Mouse (Mus musculus): ENCODE measurements around the gene Celf6.
A peak's percentile ranks its signal among the peaks of the same experiment; 100 is the strongest.

The Celf6 gene

DNA sequence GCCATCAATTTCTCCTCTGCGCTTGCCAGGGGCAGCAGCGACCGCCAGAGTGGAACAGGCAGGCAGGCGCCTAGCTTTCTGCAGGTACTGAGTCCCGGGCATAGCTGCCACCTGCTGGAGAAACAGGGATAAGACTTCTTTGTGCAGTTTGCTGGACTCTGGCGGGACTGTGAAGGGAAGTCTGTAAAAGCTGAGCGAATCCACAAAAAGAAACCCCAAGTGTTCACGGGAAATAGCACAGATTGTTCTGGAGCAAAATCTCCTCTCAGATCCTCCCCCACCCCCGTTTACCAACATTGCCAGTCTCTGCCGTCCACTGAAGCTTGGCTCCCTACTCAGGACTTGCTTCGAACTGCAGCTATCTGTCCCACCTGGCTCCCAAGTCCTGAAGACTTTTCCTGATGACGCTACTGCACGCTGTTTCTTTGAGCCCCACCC is 7.2 kb downstream of the Celf6 start:
- DNase-seq (ENCODE audit: extremely low read depth, insufficient read length, low spot score) = peak; percentile 65

DNA sequence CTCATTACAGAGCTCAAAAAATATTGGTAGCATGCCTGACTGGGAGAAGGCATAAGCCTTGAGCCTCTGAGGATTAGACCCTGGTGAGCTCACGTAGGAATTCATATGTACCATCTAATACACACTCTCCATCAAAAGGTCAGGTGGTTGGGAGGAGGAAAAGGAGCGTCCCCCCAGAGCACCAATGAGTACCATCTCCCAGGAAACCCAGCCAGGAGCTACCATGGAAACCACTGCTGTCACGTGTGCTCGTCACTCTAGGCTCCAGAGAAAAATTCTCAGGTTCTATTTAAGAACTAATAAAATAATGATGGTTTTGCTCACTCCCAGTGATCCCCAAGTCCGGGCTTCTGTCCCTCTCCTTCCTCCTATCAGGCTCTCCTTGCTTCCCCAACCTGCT is 10.5 kb downstream of the Celf6 start:
- no peak for DNase-seq (ENCODE audit: extremely low read depth, insufficient read length, low spot score)

DNA sequence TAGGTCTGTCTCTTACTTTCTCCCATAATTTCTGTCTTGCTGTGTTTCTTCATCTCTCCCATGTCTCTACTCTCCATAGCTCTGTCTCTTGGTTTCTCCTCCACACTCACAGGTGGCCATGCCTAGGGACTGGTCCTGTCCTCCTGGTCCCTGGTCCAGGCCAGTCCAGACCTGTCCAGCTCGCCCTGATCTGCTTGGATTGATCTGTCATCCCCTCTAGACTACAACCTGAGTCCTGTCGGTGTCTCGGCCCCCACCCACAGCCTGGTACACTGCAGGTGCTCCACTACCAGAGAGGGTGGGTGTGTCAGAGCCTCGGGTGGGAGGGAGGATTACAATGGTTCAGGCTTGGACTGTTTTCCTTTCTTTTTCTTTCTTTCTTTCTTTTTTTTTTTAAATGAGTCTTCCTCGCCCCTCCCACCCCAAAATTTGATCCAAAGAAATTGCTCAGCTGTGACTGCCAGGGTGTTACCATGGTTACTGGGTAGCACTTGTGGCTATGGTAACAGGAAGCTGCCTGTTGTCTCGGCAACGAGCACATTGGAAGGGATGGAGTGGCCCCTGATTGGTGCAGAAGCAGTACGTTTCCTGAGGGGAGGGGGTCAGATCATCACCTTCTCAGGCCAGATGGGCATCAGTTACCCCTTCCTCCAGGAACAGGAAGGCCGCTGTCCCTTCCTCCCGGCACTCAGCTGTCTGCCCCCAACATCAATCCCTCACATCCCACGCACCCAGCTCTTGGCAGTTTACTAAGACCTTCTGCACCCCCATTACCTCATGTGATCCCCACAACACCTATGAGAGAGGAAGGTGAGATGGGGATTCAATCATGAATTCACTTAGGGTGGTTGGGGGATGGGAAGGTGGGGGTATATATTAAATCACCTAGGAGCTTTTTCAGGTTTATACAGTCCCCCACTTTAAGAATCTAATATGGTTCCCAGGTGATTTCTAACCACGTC is 11.3 kb downstream of the Celf6 start:
- no peak for DNase-seq (ENCODE audit: extremely low read depth, insufficient read length, low spot score)

DNA sequence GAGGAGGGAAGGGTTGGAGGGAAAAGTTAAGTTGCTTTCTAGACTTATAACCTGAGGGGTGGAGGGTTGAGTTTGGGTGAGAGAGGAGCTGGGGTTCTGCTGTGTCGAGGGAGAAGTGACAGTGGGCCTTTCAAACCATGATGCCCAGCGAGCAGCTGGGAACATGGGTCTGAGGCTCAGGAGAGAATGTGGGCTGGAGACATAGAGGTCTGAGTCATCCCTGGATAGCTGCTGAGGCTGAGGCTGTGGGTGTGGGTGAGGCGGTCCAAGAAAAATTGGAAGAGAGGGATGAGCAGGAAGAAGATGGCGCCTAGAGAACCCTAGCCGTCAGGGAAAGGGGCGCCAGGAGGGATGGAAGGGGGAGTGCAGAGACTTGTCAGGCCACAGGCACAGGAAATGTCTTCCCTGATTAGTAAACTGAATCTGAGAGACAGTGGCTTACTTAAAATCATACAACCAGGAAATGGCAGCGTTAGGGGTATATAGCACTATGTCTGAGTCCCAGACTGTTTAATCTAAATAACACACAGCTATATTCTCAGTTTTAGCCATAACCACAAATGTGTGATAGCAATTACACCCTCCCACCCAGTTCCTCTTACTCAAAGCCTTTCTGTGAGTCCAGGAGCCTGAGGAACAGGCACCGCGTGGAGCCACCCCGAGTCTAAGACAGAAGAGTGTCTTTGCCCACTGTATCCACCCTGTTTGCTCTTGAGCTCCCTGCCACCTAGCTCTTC is 12.2 kb downstream of the Celf6 start:
- DNase-seq (ENCODE audit: extremely low read depth, insufficient read length, low spot score) = peak; percentile 43

DNA sequence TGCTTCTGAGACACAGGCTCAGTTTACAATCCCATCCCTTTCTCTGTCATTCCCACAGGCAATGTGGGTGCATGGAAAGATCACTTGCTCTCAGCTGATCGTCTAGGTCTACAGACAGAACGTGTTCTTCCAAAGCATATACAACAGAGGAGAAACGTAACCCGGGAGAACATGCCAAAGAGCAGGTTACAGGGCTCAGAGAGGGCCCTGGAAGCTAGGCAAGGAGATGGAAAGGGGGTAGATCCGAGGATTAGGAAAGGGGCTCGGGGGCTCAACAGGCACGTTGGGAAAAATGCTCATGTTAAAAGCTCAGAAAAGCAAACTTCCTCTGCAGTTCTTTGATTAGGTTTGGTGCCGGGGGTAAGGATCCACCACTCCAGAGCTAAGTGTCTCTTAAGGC is 23.9 kb downstream of the Celf6 start:
- no peak for DNase-seq (ENCODE audit: extremely low read depth, insufficient read length, low spot score)

DNA sequence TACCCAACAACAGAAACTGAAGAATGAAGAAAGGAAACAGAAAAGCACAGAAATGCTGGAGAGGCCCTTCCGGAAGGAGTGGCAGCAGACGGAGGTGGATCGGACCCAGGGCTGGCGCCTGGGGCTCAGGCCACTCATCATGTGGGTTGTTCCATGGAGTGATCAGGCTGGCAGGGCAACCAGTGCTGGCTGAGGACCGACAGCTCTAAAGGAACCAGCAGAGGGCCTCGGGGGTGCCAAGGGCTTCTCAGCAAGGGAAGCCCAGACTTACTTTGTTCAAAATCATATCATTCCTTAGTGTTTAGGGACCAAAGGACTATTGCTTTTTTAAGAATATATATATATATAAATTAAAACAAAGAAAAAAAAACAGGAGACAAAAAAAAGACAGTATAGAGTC is 28.2 kb downstream of the Celf6 start:
- DNase-seq (ENCODE audit: extremely low read depth, insufficient read length, low spot score) = no peak

DNA sequence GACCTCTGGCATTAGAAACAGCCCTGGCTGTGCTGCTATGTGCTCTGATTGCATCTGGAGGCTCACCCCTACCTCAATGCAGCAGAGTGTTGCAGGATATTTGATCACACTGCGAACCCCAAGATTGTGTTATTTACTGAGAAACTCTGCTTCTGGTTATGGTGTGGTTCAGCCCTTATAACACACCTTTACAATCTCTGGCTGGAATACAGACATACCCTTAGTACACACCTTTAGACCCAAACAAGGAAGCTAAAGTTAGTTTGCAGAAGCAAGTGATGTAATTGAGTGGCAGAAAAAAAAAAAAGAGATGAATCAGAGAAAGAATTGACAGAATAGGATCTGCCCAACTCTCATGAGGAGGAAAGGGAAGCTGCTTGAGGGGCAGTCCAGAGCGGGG is 33.2 kb downstream of the Celf6 start:
- DNase-seq (ENCODE audit: extremely low read depth, insufficient read length, low spot score) = no peak

DNA sequence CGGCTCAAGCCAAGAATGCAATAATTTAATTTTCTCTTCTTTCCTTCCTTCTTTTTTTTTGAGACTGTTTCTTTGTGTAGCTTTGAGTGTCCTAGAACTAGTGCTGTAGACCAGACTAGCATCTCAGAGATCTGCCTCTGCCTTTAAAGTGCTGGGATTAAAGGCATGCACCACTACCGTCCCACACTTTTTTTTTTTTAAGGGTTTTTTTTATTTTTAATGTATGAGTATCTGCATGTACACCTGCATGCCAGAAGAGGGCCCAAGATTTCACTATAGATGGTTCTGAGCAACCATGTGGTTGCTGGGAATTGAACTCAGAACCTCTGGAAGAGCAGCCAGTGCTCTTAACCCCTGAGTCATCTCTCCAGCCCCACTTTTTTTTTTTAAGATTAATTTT is 38.1 kb downstream of the Celf6 start:
- no peak for DNase-seq (ENCODE audit: extremely low read depth, insufficient read length, low spot score)

DNA sequence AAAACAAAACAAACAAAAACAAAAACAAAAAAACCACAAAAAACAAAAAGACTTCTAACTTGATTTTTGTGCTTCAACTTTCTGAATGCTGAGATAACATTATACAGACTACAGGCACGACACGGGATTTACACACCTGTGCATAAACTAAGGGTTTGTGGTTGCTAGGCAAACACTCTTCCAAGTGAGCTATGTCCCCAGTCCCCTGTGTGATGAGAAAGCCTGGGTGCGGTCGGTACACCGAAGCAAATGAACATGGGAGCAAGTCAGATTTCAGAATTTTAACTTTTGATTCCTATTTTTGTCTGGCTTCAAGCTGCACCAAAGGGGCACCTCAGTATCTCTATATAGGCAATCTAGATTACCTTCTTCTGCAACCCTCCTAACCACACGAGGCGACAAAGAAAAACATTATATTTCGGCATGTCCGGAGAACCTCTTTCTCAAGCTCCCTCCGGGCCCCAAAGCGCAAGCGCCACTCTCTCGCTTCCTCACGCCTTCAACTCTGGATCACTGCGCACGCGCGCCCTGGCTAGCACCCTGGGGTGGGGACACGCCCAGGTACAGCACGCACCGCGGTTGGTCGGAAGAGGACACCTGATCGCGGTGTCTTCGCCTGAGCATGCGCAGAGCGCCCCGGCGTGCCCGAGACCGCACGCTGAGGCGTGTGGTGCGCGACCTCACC is 39.0 kb downstream of the Celf6 start, which contains the start of gene Parp6:
TSS of gene Parp6 (plus strand) at position 663 of the 685 bp plus-strand sequence.
- peak; percentile 98 for DNase-seq (ENCODE audit: extremely low read depth, insufficient read length, low spot score)

DNA sequence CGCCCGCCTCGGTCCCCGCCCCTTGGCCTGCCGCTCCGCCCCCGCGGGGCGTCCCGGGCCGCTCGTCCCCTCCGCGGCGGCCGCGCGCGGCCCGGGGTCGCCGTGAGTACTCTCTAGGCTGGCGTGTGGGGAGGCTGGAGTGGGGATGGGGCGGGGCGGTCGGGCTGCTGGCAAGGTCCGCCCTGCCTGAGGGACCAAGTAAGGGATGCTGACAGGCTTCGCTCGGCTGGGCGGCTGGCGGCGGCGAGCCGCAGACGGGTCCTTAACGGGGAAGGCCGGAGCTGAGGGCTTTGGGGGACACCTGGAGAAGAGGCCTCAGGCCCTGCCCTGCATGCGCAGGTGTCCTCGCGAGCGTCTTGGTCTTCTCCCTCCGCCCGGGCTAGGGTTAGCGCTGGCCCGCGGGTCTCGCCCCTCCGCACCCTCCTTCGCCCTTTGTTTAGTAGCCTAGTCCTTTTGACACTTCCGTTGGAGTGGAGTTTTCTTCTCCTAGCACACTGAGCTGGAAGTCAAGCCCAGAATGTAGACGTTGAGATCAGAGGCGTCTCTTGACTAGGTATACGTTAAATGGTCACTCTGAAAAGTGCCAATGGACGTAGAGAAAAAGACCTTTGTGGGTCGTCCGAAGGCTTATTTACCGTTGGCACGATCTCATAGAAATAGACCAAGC is 39.7 kb downstream of the Celf6 start:
- no peak for DNase-seq (ENCODE audit: extremely low read depth, insufficient read length, low spot score)

DNA sequence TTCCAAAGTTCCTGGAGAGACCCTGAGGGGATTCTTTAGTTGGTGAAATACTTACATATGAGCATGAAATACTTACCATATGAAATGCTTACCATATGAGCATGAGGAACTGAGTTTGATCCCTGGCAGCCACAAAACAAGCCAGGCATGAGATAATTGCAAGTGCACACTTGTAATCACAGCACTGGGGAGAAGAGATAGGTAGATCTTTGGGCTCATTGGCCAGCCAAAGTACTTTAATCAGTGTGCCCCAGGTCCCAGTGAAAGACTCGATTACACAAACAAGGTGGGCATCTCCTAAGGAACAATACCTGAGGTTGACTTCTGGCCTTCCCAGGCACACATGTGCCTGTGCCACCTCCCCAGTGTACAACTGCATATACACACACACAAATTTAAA is 60.7 kb downstream of the Celf6 start:
- DNase-seq (ENCODE audit: extremely low read depth, insufficient read length, low spot score) = no peak

DNA sequence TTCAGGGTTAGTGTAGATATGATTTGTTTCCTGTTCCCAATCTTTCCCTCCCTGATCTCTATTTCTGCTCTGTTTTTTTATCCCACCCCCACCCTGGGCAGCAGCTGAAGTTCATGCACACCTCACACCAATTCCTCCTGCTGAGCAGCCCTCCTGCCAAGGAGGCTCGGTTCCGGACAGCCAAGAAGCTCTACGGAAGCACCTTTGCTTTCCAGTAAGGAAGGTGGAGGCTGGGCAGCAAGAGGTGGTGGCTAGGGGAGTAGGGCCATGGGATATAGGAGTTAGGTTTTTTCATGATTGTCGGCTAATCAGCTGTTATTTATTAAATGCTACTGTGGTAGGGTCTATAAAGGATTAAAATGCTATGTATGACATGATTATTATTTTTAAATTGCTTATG is 62.2 kb downstream of the Celf6 start:
- DNase-seq (ENCODE audit: extremely low read depth, insufficient read length, low spot score) = no peak

DNA sequence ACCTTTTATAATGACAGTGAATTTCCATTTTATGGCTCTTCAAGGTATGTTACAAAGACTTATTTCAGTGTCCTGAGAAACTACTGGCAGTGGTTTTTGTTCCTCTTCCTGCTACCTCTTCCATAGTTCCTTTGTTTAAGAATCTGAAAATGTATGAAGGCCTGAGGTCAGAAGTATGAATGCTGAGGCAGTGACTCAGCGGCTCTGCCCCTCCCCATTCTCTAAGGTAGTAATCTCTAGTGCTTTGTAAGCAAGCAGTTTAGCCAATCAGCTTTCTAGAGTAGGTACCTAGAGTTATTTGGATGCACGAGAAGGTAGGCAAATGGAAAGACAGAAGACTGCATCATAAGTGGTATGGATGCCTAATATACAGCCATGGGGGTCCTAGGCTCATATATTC is 63.6 kb downstream of the Celf6 start:
- no peak for DNase-seq (ENCODE audit: extremely low read depth, insufficient read length, low spot score)

DNA sequence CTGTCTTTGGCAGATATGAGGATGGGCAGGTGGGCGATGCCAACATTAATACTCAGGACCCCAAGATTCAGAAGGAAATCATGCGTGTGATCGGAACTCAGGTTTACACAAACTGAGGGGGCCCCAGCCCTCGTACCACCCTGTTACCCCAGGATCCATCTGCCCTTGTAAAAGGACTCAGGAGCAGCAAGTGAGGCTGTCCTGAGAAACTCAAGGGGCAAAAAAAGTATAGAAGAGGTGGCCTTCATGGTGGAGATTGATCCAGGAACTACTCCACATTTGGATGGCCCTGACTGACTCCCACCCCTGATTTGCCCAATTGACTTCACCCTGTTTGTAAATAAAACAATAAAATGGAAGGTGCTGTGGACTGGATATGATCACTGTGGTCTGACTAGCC is 72.2 kb downstream of the Celf6 start:
- DNase-seq (ENCODE audit: extremely low read depth, insufficient read length, low spot score) = no peak

DNA sequence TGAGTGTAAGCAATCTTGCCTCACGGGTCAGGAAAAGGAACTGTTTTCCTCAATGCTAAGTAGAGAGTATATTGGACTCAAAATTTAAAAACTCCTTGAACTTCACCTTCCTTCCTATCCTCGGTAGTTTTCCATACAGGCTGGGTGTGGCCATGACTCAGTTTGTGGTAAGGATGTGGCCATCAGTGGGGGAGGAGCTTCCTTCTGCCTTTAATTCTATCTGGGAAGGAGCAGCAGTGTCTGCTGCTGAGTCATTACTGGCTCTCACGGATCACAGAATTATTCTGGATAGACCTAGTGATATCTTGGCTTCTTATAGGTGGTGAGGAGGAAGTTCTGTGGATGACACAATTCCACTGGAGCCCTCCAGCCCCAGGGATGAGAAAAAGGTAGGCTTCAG is 75.7 kb downstream of the Celf6 start:
- DNase-seq (ENCODE audit: extremely low read depth, insufficient read length, low spot score) = peak; percentile 76

DNA sequence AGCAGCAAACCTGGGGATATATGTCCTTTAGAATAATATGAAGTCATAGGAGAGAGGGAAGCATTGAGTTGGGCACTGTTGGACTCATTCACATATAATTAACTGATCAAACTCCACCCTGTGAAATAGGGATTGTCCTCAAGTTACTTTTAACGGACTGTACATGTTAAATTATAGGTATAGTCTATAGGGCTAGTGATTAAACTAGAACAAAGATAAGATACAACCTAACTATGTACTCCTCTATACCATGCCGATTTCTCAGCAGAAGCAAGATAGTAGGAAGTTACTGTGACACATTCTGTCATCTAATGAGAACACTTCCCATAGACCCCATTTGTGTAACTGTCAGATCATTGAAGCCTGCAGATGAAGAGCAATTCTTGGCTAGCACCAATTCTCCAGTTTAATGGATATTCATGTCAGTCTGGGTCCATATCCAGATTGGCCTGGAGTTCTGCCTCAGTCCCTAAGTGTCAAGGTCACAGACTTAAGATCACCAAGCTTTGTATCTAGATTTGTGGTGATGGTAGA is 76.8 kb downstream of the Celf6 start:
- DNase-seq (ENCODE audit: extremely low read depth, insufficient read length, low spot score) = no peak

DNA sequence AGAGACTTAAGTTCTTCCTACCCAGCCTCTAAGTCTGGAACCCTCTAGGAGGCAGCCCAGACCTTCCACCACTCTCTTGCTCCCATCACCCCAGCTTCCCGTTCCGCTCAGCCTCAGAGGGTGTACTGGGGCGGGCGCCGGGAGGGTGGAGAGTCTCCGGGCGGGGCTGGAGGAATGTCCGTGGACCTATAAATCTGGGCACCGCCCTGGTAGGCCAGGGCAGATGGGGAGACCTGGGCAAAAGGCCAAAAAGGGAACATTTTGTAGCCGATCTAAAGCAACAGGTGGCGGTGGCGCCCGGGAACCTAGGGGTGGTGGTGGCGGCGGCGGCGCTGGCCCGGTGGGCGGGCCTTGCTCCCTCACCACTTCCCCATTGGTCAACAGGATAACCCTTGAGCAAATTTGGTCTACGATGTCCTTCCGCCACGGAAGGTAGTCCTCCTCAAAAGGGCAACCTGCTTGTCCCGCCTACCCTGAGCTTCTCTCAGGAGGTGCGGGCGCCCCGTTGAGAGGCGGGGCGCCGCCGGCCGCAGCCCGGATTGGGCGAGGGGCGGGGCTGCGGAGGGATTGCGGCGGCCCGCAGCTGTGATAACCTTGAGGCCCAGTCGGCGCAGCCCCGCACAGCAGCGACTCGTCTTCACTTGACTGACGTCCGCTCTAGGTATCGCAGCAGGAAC is 78.4 kb downstream of the Celf6 start, which contains the start of gene Pkm:
TSS of gene Pkm (plus strand) at position 411 of the 677 bp plus-strand sequence.
- peak; percentile 100 for DNase-seq (ENCODE audit: extremely low read depth, insufficient read length, low spot score)
